Mouse (Mus musculus) liver, postnatal 0 days (tissue): ENCODE measurements at regions not wholly inside any gene's neighbourhood (a gene's known extent, or its start where the extent isn't known, plus 50 kb on each side); places are given as distances from the start of the nearest gene placed in this dataset.

Experiments
- CTCF ChIP-seq: sonication (generic); IDR thresholded peaks from 2 replicates; pipeline ENCODE4 v1.5.1; 2016; ENCODE audit warnings: antibody characterized with exemption, low read depth
- EP300 ChIP-seq: IDR thresholded peaks from 2 replicates; pipeline ENCODE4 v1.6.1; 2016; ENCODE audit warnings: antibody characterized with exemption, low read depth, mild to moderate bottlenecking

- TF ChIP-seq CTCF (no peak), EP300 (no peak)
Observed at GRCm38 (mm10) chr17:31753859-31754229, 76.2 kb downstream of the Cryaa start.
